Mouse (Mus musculus): ENCODE data around the gene Plpp6. TPM values are rescaled to one million over a fixed set of nuclear protein-coding genes. Genes with fewer than 3 reads are reported as not detected.
"Not testable (repeated sequence)": the region's sequence is repeated elsewhere in the genome, so short reads cannot be mapped to it uniquely, and the experiment has no call there.

The Plpp6 gene
- polyA plus RNA-seq, 1 experiment from 2014 or later, result 18.7 TPM

- DNase-seq (ENCODE audit: low spot score) (no peak), ATAC-seq (ENCODE audit: low FRiP score) (no peak)
- Histone ChIP-seq H3K27me3 (ENCODE audit: control insufficient read depth, insufficient read depth, low read length) (no peaks in the 10 kb centered on the region), H3K9me3 (ENCODE audit: control insufficient read depth, low read length) (no peaks in the 10 kb centered on the region), H3K9ac (no peak overlapping the region), H3K4me2 (replicated peaks) (no peak overlapping the region), H3K27ac (no peak overlapping the region), H3K4me3 (replicated peaks; ENCODE audit: low read length) (no peak overlapping the region), H3K36me3 (replicated peaks; ENCODE audit: control insufficient read depth, insufficient read depth) (peaks cover 45% of the 10 kb centered on the region), H3K4me1 (replicated peaks; ENCODE audit: control insufficient read depth, insufficient read depth, low read length) (peaks cover 13% of the 10 kb centered on the region)
- 91% methylated on average over 5 of the region's 5 CpGs for WGBS
Observed at GRCm38 (mm10) chr19:28995366-28995765, 31.6 kb downstream of the Plpp6 start.

- no peak overlapping the region for H3K4me3 ChIP-seq (replicated peaks; ENCODE audit: low read length)
- ATAC-seq (ENCODE audit: low FRiP score) (no peak), DNase-seq (ENCODE audit: low spot score) (no peak)
- H3K36me3 ChIP-seq (replicated peaks; ENCODE audit: control insufficient read depth, insufficient read depth), result peaks cover 66% of the 10 kb centered on the region
- H3K9ac ChIP-seq, result no peak overlapping the region
- 96% methylated on average over 4 of the region's 4 CpGs for WGBS
- no peaks in the 10 kb centered on the region for H3K9me3 ChIP-seq (ENCODE audit: control insufficient read depth, low read length)
- no peaks in the 10 kb centered on the region for H3K27me3 ChIP-seq (ENCODE audit: control insufficient read depth, insufficient read depth, low read length)
- H3K27ac ChIP-seq, result no peak overlapping the region
- H3K4me1 ChIP-seq (replicated peaks; ENCODE audit: control insufficient read depth, insufficient read depth, low read length), result 0 out of 2 replicates have a peak, but pooled peaks cover 3% of the 10 kb centered on the region
- no peak overlapping the region for H3K4me2 ChIP-seq (replicated peaks)
Observed at GRCm38 (mm10) chr19:28997976-28998630, 34.4 kb downstream of the Plpp6 start.

- not testable (repeated sequence) for H3K4me2 ChIP-seq (replicated peaks); H3K27me3 ChIP-seq (ENCODE audit: control insufficient read depth, insufficient read depth, low read length); DNase-seq (ENCODE audit: low spot score); H3K9ac ChIP-seq; ATAC-seq (ENCODE audit: low FRiP score); H3K27ac ChIP-seq; H3K4me3 ChIP-seq (replicated peaks; ENCODE audit: low read length); H3K4me1 ChIP-seq (replicated peaks; ENCODE audit: control insufficient read depth, insufficient read depth, low read length); H3K9me3 ChIP-seq (ENCODE audit: control insufficient read depth, low read length)
- H3K36me3 ChIP-seq (replicated peaks; ENCODE audit: control insufficient read depth, insufficient read depth), result peaks cover 63% of the 10 kb centered on the region
- 95% methylated on average over 16 of the region's 16 CpGs for WGBS
Observed at GRCm38 (mm10) chr19:29000321-29000720, 36.6 kb downstream of the Plpp6 start.

GRCm38 (mm10) chr19:29008069-29008706, 44.4 kb downstream of the Plpp6 start:
- DNase-seq (ENCODE audit: low spot score) (no peak), ATAC-seq (ENCODE audit: low FRiP score) (no peak)
- H3K4me2 ChIP-seq (replicated peaks), result no peak overlapping the region
- H3K4me3 ChIP-seq (replicated peaks; ENCODE audit: low read length), result no peak overlapping the region
- no peaks in the 10 kb centered on the region for H3K4me1 ChIP-seq (replicated peaks; ENCODE audit: control insufficient read depth, insufficient read depth, low read length)
- H3K9me3 ChIP-seq (ENCODE audit: control insufficient read depth, low read length), result no peaks in the 10 kb centered on the region
- 90% methylated on average over 3 of the region's 3 CpGs for WGBS
- H3K27ac ChIP-seq, result no peak overlapping the region
- peaks cover 59% of the 10 kb centered on the region for H3K36me3 ChIP-seq (replicated peaks; ENCODE audit: control insufficient read depth, insufficient read depth)
- no peaks in the 10 kb centered on the region for H3K27me3 ChIP-seq (ENCODE audit: control insufficient read depth, insufficient read depth, low read length)
- H3K9ac ChIP-seq, result no peak overlapping the region; the same call in 1 of the 2 replicates

GRCm38 (mm10) chr19:29009046-29009445, 45.3 kb downstream of the Plpp6 start:
- H3K27me3 ChIP-seq (ENCODE audit: control insufficient read depth, insufficient read depth, low read length), result no peaks in the 10 kb centered on the region
- no peak for DNase-seq (ENCODE audit: low spot score)
- H3K4me3 ChIP-seq (replicated peaks; ENCODE audit: low read length), result no peak overlapping the region
- H3K4me2 ChIP-seq (replicated peaks), result no peak overlapping the region
- no peaks in the 10 kb centered on the region for H3K9me3 ChIP-seq (ENCODE audit: control insufficient read depth, low read length)
- WGBS, result 94% methylated on average over 11 of the region's 11 CpGs
- no peaks in the 10 kb centered on the region for H3K4me1 ChIP-seq (replicated peaks; ENCODE audit: control insufficient read depth, insufficient read depth, low read length)
- ATAC-seq (ENCODE audit: low FRiP score), result no peak
- H3K36me3 ChIP-seq (replicated peaks; ENCODE audit: control insufficient read depth, insufficient read depth), result peaks cover 65% of the 10 kb centered on the region
- no peak overlapping the region for H3K27ac ChIP-seq
- no peak overlapping the region for H3K9ac ChIP-seq

GRCm38 (mm10) chr19:29011355-29011990, 47.7 kb downstream of the Plpp6 start:
- Histone ChIP-seq H3K36me3 (replicated peaks; ENCODE audit: control insufficient read depth, insufficient read depth) (peaks cover 79% of the 10 kb centered on the region), H3K4me1 (replicated peaks; ENCODE audit: control insufficient read depth, insufficient read depth, low read length) (no peaks in the 10 kb centered on the region), H3K4me2 (replicated peaks) (no peak overlapping the region), H3K27ac (no peak overlapping the region), H3K27me3 (ENCODE audit: control insufficient read depth, insufficient read depth, low read length) (no peaks in the 10 kb centered on the region), H3K4me3 (replicated peaks; ENCODE audit: low read length) (no peak overlapping the region), H3K9ac (no peak overlapping the region), H3K9me3 (ENCODE audit: control insufficient read depth, low read length) (no peaks in the 10 kb centered on the region)
- WGBS, result 91% methylated on average over 12 of the region's 12 CpGs
- ATAC-seq (ENCODE audit: low FRiP score) (no peak), DNase-seq (ENCODE audit: low spot score) (no peak)

- WGBS, result 90% methylated on average over 5 of the region's 5 CpGs
- no peak for ATAC-seq (ENCODE audit: low FRiP score)
- Histone ChIP-seq H3K27ac (no peak overlapping the region), H3K27me3 (ENCODE audit: control insufficient read depth, insufficient read depth, low read length) (no peaks in the 10 kb centered on the region), H3K4me2 (replicated peaks) (no peak overlapping the region), H3K36me3 (replicated peaks; ENCODE audit: control insufficient read depth, insufficient read depth) (peaks cover 71% of the 10 kb centered on the region), H3K9me3 (ENCODE audit: control insufficient read depth, low read length) (no peaks in the 10 kb centered on the region), H3K4me3 (replicated peaks; ENCODE audit: low read length) (no peak overlapping the region), H3K9ac (no peak overlapping the region), H3K4me1 (replicated peaks; ENCODE audit: control insufficient read depth, insufficient read depth, low read length) (no peaks in the 10 kb centered on the region)
- no peak for DNase-seq (ENCODE audit: low spot score)
Observed at GRCm38 (mm10) chr19:29014466-29015055, 50.8 kb downstream of the Plpp6 start.

- H3K4me2 ChIP-seq (replicated peaks), result no peak overlapping the region
- ATAC-seq (ENCODE audit: low FRiP score), result no peak
- no peak overlapping the region for H3K4me3 ChIP-seq (replicated peaks; ENCODE audit: low read length)
- no peak overlapping the region for H3K9ac ChIP-seq
- peaks cover 77% of the 10 kb centered on the region for H3K36me3 ChIP-seq (replicated peaks; ENCODE audit: control insufficient read depth, insufficient read depth)
- 90% methylated on average over 8 of the region's 8 CpGs for WGBS
- no peaks in the 10 kb centered on the region for H3K27me3 ChIP-seq (ENCODE audit: control insufficient read depth, insufficient read depth, low read length)
- no peak overlapping the region for H3K27ac ChIP-seq
- no peaks in the 10 kb centered on the region for H3K9me3 ChIP-seq (ENCODE audit: control insufficient read depth, low read length)
- no peaks in the 10 kb centered on the region for H3K4me1 ChIP-seq (replicated peaks; ENCODE audit: control insufficient read depth, insufficient read depth, low read length)
- no peak for DNase-seq (ENCODE audit: low spot score)
Observed at GRCm38 (mm10) chr19:29015410-29016203, 51.9 kb downstream of the Plpp6 start.

Measured in hindbrain, embryonic 14.5 days (tissue).